Mouse (Mus musculus) right cerebral cortex, postnatal 36 days (tissue): ENCODE measurements around the gene Gatad2b.
A peak's percentile ranks its signal among the peaks of the same experiment; 100 is the strongest.
"Not testable (repeated sequence)": the region's sequence is repeated elsewhere in the genome, so short reads cannot be mapped to it uniquely, and the experiment has no call there.

Source experiments
- DNase-seq, 2 experiments: peaks; one replicate each; pipeline ENCODE4 v3.0.0; 2022; ENCODE audit warnings: low spot score in 2 of 2, mixed read lengths in 1 of 2

Gatad2b gene

GRCm38 (mm10) chr3:90309589-90309988 is 16.6 kb downstream of the Gatad2b start:
- DNase-seq: no peak

GRCm38 (mm10) chr3:90313367-90313766 is 20.4 kb downstream of the Gatad2b start:
- DNase-seq: no peak

GRCm38 (mm10) chr3:90314241-90314640 is 21.3 kb downstream of the Gatad2b start:
- no peak for DNase-seq

- no peak for DNase-seq
These were observed 29.3 kb downstream of the Gatad2b start for GRCm38 (mm10) chr3:90322289-90322688.

GRCm38 (mm10) chr3:90323119-90323518 is 30.1 kb downstream of the Gatad2b start:
- DNase-seq: peak; percentile 54 to 62

- no peak for DNase-seq
These were observed 39.5 kb downstream of the Gatad2b start for GRCm38 (mm10) chr3:90332485-90332884.

GRCm38 (mm10) chr3:90335517-90335916 is 42.5 kb downstream of the Gatad2b start:
- no peak for DNase-seq

GRCm38 (mm10) chr3:90338190-90338589 is 45.2 kb downstream of the Gatad2b start:
- no peak for DNase-seq

GRCm38 (mm10) chr3:90340177-90340576 is 47.2 kb downstream of the Gatad2b start:
- DNase-seq: no peak

- not testable (repeated sequence) for DNase-seq
These were observed 49.9 kb downstream of the Gatad2b start for GRCm38 (mm10) chr3:90342853-90343252.

GRCm38 (mm10) chr3:90347847-90348246 is 54.9 kb downstream of the Gatad2b start:
- DNase-seq: no peak

GRCm38 (mm10) chr3:90357959-90358358 is 65.0 kb downstream of the Gatad2b start:
- DNase-seq: no peak

- DNase-seq: no peak
These were observed 66.3 kb downstream of the Gatad2b start for GRCm38 (mm10) chr3:90359230-90359629.

GRCm38 (mm10) chr3:90361476-90361875 is 68.5 kb downstream of the Gatad2b start:
- DNase-seq: no peak

- no peak for DNase-seq
These were observed 69.4 kb downstream of the Gatad2b start for GRCm38 (mm10) chr3:90362346-90362745.

GRCm38 (mm10) chr3:90367001-90367632 is 74.1 kb downstream of the Gatad2b start:
- DNase-seq: no peak

GRCm38 (mm10) chr3:90369041-90369440 is 76.1 kb downstream of the Gatad2b start:
- peak in 1 of 2 experiments; percentile 75 for DNase-seq

- no peak for DNase-seq
These were observed 78.9 kb downstream of the Gatad2b start for GRCm38 (mm10) chr3:90371857-90372256.

GRCm38 (mm10) chr3:90372817-90373216 is 79.8 kb downstream of the Gatad2b start:
- no peak for DNase-seq

GRCm38 (mm10) chr3:90373432-90374028 is 80.6 kb downstream of the Gatad2b start:
- DNase-seq: peak; percentile 64 to 73

GRCm38 (mm10) chr3:90374368-90374767 is 81.4 kb downstream of the Gatad2b start:
- DNase-seq: no peak

- DNase-seq: no peak
These were observed 82.7 kb downstream of the Gatad2b start for GRCm38 (mm10) chr3:90375562-90376246.

- DNase-seq: no peak
These were observed 83.2 kb downstream of the Gatad2b start for GRCm38 (mm10) chr3:90376247-90376585.
